Mouse (Mus musculus) retina, adult 2 months (tissue): ENCODE results near the gene Srp68.
A peak's percentile ranks its signal among the peaks of the same experiment; 100 is the strongest.

ENCODE experiments used
- DNase-seq: peaks from one replicate; pipeline ENCODE4 v3.0.0-alpha.2; 2012; ENCODE audit warnings: low read depth, low spot score

The Srp68 gene

GRCm38 (mm10) chr11:116247502-116248222 lies 26.4 kb downstream of the Srp68 start:
- DNase-seq, result no peak

GRCm38 (mm10) chr11:116245616-116246015 lies 28.4 kb downstream of the Srp68 start:
- no peak for DNase-seq

- no peak for DNase-seq
These were observed 29.4 kb downstream of the Srp68 start for GRCm38 (mm10) chr11:116244580-116244979.

GRCm38 (mm10) chr11:116241744-116242235 lies 32.2 kb downstream of the Srp68 start:
- no peak for DNase-seq

- DNase-seq, result no peak
These were observed 34.2 kb downstream of the Srp68 start for GRCm38 (mm10) chr11:116239797-116240196.

GRCm38 (mm10) chr11:116237742-116238395 lies 36.1 kb downstream of the Srp68 start, which contains the start of gene Evpl:
Gene Evpl (minus strand): TSS chr11:116238077.
- DNase-seq, result no peak

GRCm38 (mm10) chr11:116234901-116235300 lies 39.1 kb downstream of the Srp68 start:
- DNase-seq, result no peak

GRCm38 (mm10) chr11:116232427-116232826 lies 41.6 kb downstream of the Srp68 start:
- DNase-seq, result no peak

GRCm38 (mm10) chr11:116228699-116229098 lies 45.3 kb downstream of the Srp68 start:
- no peak for DNase-seq

- DNase-seq, result peak; percentile 49
These were observed 47.6 kb downstream of the Srp68 start for GRCm38 (mm10) chr11:116226414-116226813.

GRCm38 (mm10) chr11:116222740-116223059 lies 51.3 kb downstream of the Srp68 start:
- DNase-seq, result no peak

GRCm38 (mm10) chr11:116221931-116222739 lies 51.9 kb downstream of the Srp68 start:
- DNase-seq, result no peak

- DNase-seq, result peak; percentile 13
These were observed 54.1 kb downstream of the Srp68 start for GRCm38 (mm10) chr11:116219885-116220284.

- DNase-seq, result peak; percentile 20
These were observed 55.1 kb downstream of the Srp68 start for GRCm38 (mm10) chr11:116218737-116219400.

- DNase-seq, result no peak
These were observed 55.8 kb downstream of the Srp68 start for GRCm38 (mm10) chr11:116218263-116218662.

- no peak for DNase-seq
These were observed 57.5 kb downstream of the Srp68 start for GRCm38 (mm10) chr11:116216549-116216948.

- DNase-seq, result no peak
These were observed 58.0 kb downstream of the Srp68 start for GRCm38 (mm10) chr11:116215991-116216390.

- no peak for DNase-seq
These were observed 58.8 kb downstream of the Srp68 start for GRCm38 (mm10) chr11:116215181-116215580.

GRCm38 (mm10) chr11:116213877-116214510 lies 60.0 kb downstream of the Srp68 start:
- DNase-seq, result no peak

- DNase-seq, result no peak
These were observed 61.2 kb downstream of the Srp68 start for GRCm38 (mm10) chr11:116212847-116213246.

GRCm38 (mm10) chr11:116210696-116211095 lies 63.3 kb downstream of the Srp68 start:
- no peak for DNase-seq
